In genomic region chr2:25576965-25577891, GRCm38 (mm10) we compare ENCODE assay signal across 7 mouse cellular contexts. TPM values are rescaled to one million over a fixed set of nuclear protein-coding genes. Genes with fewer than 3 reads are reported as not detected.
DNase-seq lines count a peak whose midpoint lies in the region; ATAC-seq and TF ChIP-seq lines count a peak whose summit lies in the region.

No protein-coding gene starts in this region.

- no peak overlapping the region for H3K27ac ChIP-seq in liver, adult 2 months (replicated peaks; ENCODE audit: insufficient read depth, low read depth, low read length)
- no peak overlapping the region for H3K27ac ChIP-seq in brown adipose tissue, adult 24 weeks (replicated peaks; ENCODE audit: low read depth, low read length)
- no peak overlapping the region for H3K27ac ChIP-seq in embryonic facial prominence, embryonic 12.5 days

- WGBS in liver, adult 2 months, result 16% methylated on average over 92 of the region's 92 CpGs
- WGBS in embryonic facial prominence, embryonic 12.5 days, result 14% methylated on average over 91 of the region's 92 CpGs

- no peak for DNase-seq in liver, adult 2 months (ENCODE audit: extremely low read depth, low read depth, low spot score)
- no peak for DNase-seq in liver
- peak; percentile 23 for DNase-seq in left cerebral cortex, postnatal 4 days
- peak; percentile 46 for DNase-seq in splenic B cell, adult 2 months (ENCODE audit: low read depth, low spot score)
- DNase-seq in ovary, postnatal 10 days (ENCODE audit: low spot score), result no peak

- H3K4me1 ChIP-seq in liver, adult 2 months (ENCODE audit: control insufficient read depth, insufficient read depth, low read length), result peaks cover 11% of the 10 kb centered on the region
- peaks cover 3% of the 10 kb centered on the region; the same call in 1 of the 2 replicates for H3K4me1 ChIP-seq in brown adipose tissue, adult 24 weeks (ENCODE audit: control insufficient read depth, insufficient read depth, insufficient read length, low read length)
- peaks cover 56% of the 10 kb centered on the region for H3K4me1 ChIP-seq in embryonic facial prominence, embryonic 12.5 days

- H3K4me3 ChIP-seq in liver, adult 2 months (ENCODE audit: insufficient read depth, low read depth, low read length), result peak overlapping the region; percentile 2; the same call in 1 of the 2 replicates
- H3K4me3 ChIP-seq in brown adipose tissue, adult 24 weeks (ENCODE audit: insufficient read depth, low read depth, low read length), result peak overlapping the region; percentile 34
- H3K4me3 ChIP-seq in embryonic facial prominence, embryonic 12.5 days, result peak overlapping the region; percentile 25

- intact Hi-C loops in left cerebral cortex, postnatal 4 days (cut with DNase I), result no loop called here

- H3K27me3 ChIP-seq in liver, adult 2 months (ENCODE audit: control insufficient read depth, insufficient read depth, low read length), result peaks cover 30% of the 10 kb centered on the region
- peaks cover 58% of the 10 kb centered on the region for H3K27me3 ChIP-seq in embryonic facial prominence, embryonic 12.5 days
- no peaks in the 10 kb centered on the region for H3K27me3 ChIP-seq in splenic B cell, adult 2 months (ENCODE audit: control insufficient read depth, insufficient read depth, low read length, poor library complexity, severe bottlenecking)

- no peak for TF ChIP-seq CTCF in liver, adult 2 months (IDR thresholded peaks at IDR 0.05; ENCODE audit: low read depth, low read length)

- no peaks in the 10 kb centered on the region for H3K9me3 ChIP-seq in embryonic facial prominence, embryonic 12.5 days

- H3K36me3 ChIP-seq in liver, adult 2 months (ENCODE audit: control insufficient read depth, insufficient read depth, low read length), result no peaks in the 10 kb centered on the region
- 0 out of 2 replicates have a peak, but pooled peaks cover 4% of the 10 kb centered on the region for H3K36me3 ChIP-seq in embryonic facial prominence, embryonic 12.5 days
- no peaks in the 10 kb centered on the region for H3K36me3 ChIP-seq in splenic B cell, adult 2 months (ENCODE audit: control insufficient read depth, insufficient read depth, low read length, poor library complexity, severe bottlenecking)

- no peaks in the 10 kb centered on the region for H3K79me2 ChIP-seq in liver, adult 2 months (ENCODE audit: control insufficient read depth, insufficient read depth, low read length)

- H3K4me2 ChIP-seq in embryonic facial prominence, embryonic 12.5 days (replicated peaks), result peak overlapping the region; percentile 45

- ATAC-seq in embryonic facial prominence, embryonic 12.5 days (ENCODE audit: insufficient number of reproducible peaks, insufficient read depth, low FRiP score, low TSS enrichment), result no peak

- no peak overlapping the region for H3K9ac ChIP-seq in liver, adult 2 months (ENCODE audit: low read depth, low read length)
- peak overlapping the region; percentile 38 for H3K9ac ChIP-seq in embryonic facial prominence, embryonic 12.5 days

- no peak for TF ChIP-seq POLR2A in liver, adult 2 months (IDR thresholded peaks at IDR 0.05; ENCODE audit: extremely low read depth, insufficient read depth, low read length)

RNA-seq across cellular contexts. Expression of gene Phpt1, which starts 2.2 kb away (rescaled TPM):
- 6.7 and 8.2 TPM in 2 replicates for total RNA-seq in liver, adult 2 months (2014; rRNA removed)
- polyA plus RNA-seq in liver, adult 2 months (2012; rRNA removed), result 38.3 and 39.4 TPM in 2 replicates
- 70.7 and 86.8 TPM in 2 replicates for polyA plus RNA-seq in brown adipose tissue, adult 24 weeks (2012; ENCODE audit: insufficient read depth, insufficient read length, missing spikeins)
- polyA plus RNA-seq in embryonic facial prominence, embryonic 12.5 days (2016; fragmentation: Nextera tagmentation; extraction: Ambion mirVana), result 156 and 177 TPM in 2 replicates
- total RNA-seq in left cerebral cortex, postnatal 4 days (2021), result 10 to 100 TPM; 77.1 to 79.5 TPM

RNA-seq across cellular contexts. Expression of gene Mamdc4, which starts 2.6 kb away (rescaled TPM):
- 7.5 and 7.8 TPM in 2 replicates for total RNA-seq in liver, adult 2 months (2014; rRNA removed)
- 1.5 and 2.0 TPM in 2 replicates for polyA plus RNA-seq in liver, adult 2 months (2012; rRNA removed)
- polyA plus RNA-seq in brown adipose tissue, adult 24 weeks (2012; ENCODE audit: insufficient read depth, insufficient read length, missing spikeins), result 0.36 and 0.54 TPM in 2 replicates
- 4.2 and 10.1 TPM in 2 replicates for polyA plus RNA-seq in embryonic facial prominence, embryonic 12.5 days (2016; fragmentation: Nextera tagmentation; extraction: Ambion mirVana)
- 1 to 10 TPM; 1.8 to 2.9 TPM for total RNA-seq in left cerebral cortex, postnatal 4 days (2021)

RNA-seq across cellular contexts. Expression of gene Ajm1, which starts 4.3 kb away (rescaled TPM):
- total RNA-seq in liver, adult 2 months (2014; rRNA removed), result not detected in 2 replicates
- 0.06 and 0.07 TPM in 2 replicates for polyA plus RNA-seq in liver, adult 2 months (2012; rRNA removed)
- polyA plus RNA-seq in brown adipose tissue, adult 24 weeks (2012; ENCODE audit: insufficient read depth, insufficient read length, missing spikeins), result 0.44 TPM in 1 of 2 replicates, not detected in the other
- 0.20 and 0.24 TPM in 2 replicates for polyA plus RNA-seq in embryonic facial prominence, embryonic 12.5 days (2016; fragmentation: Nextera tagmentation; extraction: Ambion mirVana)
- 10 to 100 TPM; 49.0 to 59.4 TPM for total RNA-seq in left cerebral cortex, postnatal 4 days (2021)

RNA-seq across cellular contexts. Expression of gene Edf1, which starts 19.6 kb away (rescaled TPM):
- total RNA-seq in liver, adult 2 months (2014; rRNA removed), result 206 and 247 TPM in 2 replicates
- polyA plus RNA-seq in liver, adult 2 months (2012; rRNA removed), result 153 and 186 TPM in 2 replicates
- polyA plus RNA-seq in brown adipose tissue, adult 24 weeks (2012; ENCODE audit: insufficient read depth, insufficient read length, missing spikeins), result 398 and 454 TPM in 2 replicates
- 310 and 331 TPM in 2 replicates for polyA plus RNA-seq in embryonic facial prominence, embryonic 12.5 days (2016; fragmentation: Nextera tagmentation; extraction: Ambion mirVana)
- 100 to 1,000 TPM; 154 to 155 TPM for total RNA-seq in left cerebral cortex, postnatal 4 days (2021)

RNA-seq across cellular contexts. Expression of gene Traf2, which starts 30.5 kb away (rescaled TPM):
- total RNA-seq in liver, adult 2 months (2014; rRNA removed), result 4.0 and 5.2 TPM in 2 replicates
- 7.0 and 9.9 TPM in 2 replicates for polyA plus RNA-seq in liver, adult 2 months (2012; rRNA removed)
- polyA plus RNA-seq in brown adipose tissue, adult 24 weeks (2012; ENCODE audit: insufficient read depth, insufficient read length, missing spikeins), result 7.0 and 12.9 TPM in 2 replicates
- polyA plus RNA-seq in embryonic facial prominence, embryonic 12.5 days (2016; fragmentation: Nextera tagmentation; extraction: Ambion mirVana), result 37.7 and 37.8 TPM in 2 replicates
- total RNA-seq in left cerebral cortex, postnatal 4 days (2021), result 1 to 10 TPM; 7.5 to 8.6 TPM

Comparison
In these comparisons a context has a peak if more than half of its experiments do, and no peak if none do; other contexts are left out.
1. DNase-seq: peak in left cerebral cortex, postnatal 4 days (single experiment) and splenic B cell, adult 2 months (single experiment); none in liver, adult 2 months (single experiment), liver (single experiment) and ovary, postnatal 10 days (single experiment).
2. Peak in every context shown above with its lines, with median percentiles within 50 percentile points of each other: H3K4me3 ChIP-seq.